Mouse (Mus musculus) B cell, adult 2 months (primary cell): ENCODE data around the gene Hmox2.

ENCODE experiments used
- DNase-seq, 2 experiments: peaks; one replicate each; pipeline ENCODE4 v3.0.0; 2022

Hmox2 gene

GRCm38 (mm10) chr16:4726528-4727128 is 467 bp downstream of the Hmox2 start:
- DNase-seq = no peak

DNA sequence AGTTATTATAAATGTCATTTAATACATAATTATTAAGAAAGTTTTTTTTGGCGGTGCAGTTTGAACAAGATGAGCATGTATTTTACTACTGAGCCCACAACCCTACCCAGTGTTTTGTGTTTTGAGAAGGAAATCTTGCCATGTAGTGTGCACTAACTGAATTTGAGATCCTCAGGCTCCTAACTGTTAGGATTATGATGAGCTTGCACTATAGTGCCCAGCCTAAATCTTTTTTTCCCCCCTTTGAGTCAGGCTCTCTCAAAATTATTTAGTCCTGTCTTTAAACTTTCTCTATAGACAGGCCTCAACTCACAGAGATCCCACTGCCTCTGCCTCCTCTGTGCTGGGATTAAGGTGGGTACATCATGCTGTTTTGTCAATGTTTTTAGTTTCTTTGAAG is 1.4 kb downstream of the Hmox2 start:
- DNase-seq = no peak

DNA sequence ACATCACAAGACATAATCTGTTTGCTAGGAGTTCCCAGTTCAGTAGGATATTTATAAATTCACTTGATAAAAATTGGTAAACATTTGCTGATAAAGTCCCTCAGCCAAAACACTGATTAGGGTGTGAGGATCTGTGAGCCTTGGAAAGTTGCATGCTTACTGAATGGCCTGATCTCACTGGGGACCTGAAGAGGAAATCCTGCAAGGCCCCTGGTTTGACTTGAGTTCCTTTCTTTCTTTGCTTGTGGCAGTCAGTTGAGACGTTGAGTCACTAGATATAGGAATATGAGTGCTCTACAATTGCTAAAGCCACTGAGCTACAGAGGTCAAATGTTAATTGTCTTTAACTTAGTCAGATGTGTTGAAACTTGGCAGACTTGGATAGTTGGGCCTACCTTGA is 1.8 kb downstream of the Hmox2 start:
- DNase-seq = no peak

DNA sequence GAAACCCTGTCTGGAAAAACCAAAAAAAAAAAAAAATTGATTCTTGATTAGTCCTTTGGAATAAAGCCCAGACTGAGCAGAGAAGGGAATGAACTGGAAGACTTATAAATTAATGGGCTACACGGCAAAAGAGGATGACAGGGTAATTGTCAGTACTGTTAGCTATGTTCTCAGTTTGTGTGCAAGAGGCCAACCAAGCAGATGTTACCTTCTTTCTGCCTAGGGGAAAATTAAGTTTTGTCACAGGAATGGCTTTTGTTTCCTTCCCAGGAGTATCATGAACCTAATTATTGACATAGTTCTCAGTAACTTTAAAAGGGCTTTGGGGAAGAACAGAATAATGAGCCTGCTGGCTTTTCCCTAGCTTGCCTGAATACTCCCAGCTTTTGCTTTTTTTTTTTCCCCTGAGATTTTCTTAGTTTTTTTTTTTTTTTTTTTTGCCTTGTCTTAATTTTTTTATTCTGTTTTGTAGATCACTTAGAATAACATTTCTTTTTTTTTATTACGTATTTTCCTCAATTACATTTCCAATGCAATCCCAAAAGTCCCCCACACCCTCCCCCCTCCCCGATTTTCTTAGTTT is 4.7 kb downstream of the Hmox2 start:
- DNase-seq = no peak

GRCm38 (mm10) chr16:4736262-4736661 is 10.1 kb downstream of the Hmox2 start:
- no peak for DNase-seq

DNA sequence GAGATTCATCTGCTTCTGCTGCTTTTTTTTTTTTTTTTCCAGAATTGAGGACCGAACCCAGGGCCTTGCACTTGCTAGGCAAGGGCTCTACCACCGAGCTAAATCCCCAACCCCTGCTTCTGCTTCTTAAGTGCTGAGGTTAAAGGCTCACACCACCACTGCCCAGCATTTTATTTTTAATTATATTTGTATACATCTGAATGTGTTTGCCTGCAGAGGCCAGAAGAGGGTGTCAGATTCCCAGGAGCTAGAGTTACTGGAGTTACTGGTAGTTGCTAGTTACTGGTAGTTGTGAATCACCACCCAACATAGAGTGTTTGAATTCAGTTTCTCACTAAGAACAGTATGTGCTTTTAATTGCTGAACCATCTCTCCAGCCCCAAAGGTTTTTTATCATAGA is 13.8 kb downstream of the Hmox2 start:
- DNase-seq = no peak

- DNase-seq = no peak
Measured at GRCm38 (mm10) chr16:4742186-4742585, 16.0 kb downstream of the Hmox2 start.

DNA sequence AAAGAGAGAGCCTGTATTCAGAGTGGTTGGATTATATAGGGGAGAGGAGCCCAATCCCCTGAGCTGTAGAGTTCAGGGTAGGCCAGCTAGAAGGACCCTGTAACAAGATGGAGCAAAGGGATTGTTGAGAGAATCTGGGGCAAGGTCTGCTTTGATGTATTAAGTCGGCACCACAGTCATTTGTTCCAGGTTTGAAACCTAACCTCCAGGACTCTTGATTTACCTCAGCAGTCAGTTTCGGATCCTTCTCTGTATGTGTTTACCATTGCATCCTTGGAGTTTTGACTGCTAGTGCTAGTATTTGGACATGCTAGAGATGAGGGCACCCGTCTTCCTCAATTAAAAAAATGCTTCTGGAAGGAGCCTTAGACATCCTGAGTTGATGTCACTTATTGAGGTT is 26.0 kb downstream of the Hmox2 start:
- no peak for DNase-seq

- DNase-seq = no peak
Measured at GRCm38 (mm10) chr16:4754045-4754444, 27.9 kb downstream of the Hmox2 start.

DNA sequence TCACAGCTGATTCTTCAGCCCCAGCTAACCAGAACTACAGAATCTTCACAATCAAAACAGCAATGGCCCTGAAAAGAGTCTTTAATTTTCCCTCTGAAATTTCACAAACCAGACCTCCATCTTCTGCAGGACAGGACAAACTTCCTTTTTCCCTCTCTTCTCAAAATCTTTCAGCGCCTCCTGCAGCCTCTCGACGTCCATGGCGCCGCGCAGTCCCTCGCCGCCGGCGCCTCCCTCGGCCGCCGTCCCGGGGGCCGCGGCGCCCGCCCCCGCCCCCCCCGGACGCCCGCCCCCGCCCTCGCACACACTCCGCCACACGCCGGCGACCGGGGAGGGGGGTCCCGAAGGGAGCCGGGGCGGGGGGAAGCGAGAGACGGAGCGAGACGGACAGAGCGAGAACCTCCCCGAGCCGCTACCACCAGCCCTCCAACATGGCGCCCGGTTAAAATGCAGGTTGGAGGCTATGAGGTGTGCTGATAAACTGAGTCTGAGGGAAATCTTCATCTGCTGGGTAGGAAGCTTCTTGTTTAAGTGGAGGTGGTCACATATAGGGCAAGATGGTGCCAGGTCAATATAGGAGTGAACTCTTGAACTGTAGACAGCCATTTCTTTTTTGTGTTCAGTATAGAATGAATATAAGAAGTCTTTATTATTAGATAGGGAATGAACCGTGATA is 30.6 kb downstream of the Hmox2 start:
- peak; percentile 28 to 39 for DNase-seq

- no peak for DNase-seq
Measured at GRCm38 (mm10) chr16:4762437-4762836, 36.3 kb downstream of the Hmox2 start.

- DNase-seq = peak; percentile 18 to 27
Measured at GRCm38 (mm10) chr16:4763276-4763675, 37.1 kb downstream of the Hmox2 start.

- DNase-seq = no peak
Measured at GRCm38 (mm10) chr16:4765852-4766251, 39.7 kb downstream of the Hmox2 start.

DNA sequence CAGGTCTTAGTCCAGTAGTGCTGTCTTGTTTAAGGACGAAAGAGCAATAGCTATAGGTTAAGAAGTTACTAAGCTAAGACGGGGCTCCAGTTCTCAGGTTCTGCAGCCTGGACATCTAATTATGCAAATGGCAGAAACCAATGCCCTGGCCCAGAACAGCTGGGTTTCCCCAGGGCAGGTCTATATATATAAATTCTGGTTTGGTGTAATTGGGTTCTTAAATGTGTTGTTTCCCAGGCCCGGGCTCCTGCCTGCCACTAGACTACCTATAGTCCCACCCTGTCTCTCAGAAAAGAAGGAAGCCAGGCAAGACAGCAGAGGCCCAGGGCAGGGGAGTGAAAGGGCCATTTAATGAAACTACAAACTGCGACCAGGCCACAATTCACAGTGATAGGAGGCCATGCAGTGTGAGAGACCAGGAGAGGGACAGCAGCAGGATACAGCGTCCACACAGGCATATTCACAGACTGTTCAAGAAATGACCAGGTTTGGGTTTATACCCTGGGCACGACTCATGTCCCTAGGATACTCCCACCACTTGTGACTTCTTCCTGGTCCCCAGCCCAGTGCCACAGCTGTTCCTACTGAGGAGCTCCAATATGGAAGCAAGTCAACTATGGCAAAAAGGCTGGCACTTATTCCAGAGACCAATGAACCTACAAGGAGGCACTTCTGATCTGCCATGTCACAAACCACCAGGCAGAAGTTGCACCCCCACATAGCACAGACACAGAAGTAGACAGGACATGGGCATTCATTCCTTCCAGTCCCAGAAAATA is 41.0 kb downstream of the Hmox2 start:
- no peak for DNase-seq

DNA sequence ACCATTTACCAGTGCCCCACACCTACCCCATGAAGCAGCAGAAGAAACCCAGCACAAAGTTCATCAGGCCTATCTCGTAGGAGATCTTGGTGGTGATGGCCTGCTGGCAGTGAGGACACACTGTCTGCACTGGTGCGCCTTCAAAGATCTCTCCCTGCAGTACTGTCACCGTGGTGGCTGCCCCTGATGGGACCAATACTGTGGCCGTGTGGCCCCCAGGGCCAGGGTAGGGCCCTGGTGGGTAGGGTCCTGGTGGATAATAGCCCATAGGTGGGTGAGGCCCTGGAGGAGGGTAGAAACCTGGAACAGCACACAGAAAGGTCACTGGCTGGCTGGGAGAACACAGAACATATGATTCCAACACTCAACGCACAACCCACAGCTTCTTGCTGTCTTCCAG is 42.6 kb downstream of the Hmox2 start:
- DNase-seq = no peak

DNA sequence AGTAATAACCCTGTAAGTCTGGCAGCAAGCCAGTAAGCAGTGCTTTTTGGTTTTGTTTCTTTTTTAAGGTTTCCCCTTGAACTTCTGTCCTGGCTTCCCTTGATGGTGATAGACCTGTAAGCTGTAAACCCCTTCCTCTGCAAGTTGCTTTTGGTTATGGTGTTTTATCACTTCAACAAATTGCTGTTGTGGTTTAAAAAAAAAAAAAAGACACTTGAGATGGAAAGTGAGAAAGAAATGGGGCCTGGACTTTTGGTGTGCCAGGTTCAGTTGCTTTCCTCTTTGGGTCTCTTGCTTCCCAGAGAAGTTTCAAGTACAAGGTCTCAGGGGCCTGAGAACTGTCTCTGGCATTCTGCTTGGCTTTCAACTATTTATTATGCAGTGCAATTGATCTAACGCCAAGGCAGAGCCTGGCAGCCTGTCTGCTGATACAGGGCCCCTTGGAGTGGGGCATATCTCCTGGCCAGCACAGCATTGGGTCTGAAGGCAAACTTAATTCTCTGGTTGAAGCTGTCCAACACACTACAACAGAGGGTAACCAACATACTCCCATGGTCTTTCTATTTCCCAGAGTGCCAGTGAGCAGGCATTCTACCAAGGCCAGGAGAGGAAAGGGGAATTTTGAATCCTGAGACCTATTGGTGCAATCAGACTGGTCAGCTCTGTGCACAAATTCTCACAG is 47.3 kb downstream of the Hmox2 start:
- DNase-seq = no peak

- DNase-seq = no peak
Measured at GRCm38 (mm10) chr16:4777171-4777904, 51.2 kb downstream of the Hmox2 start.

DNA sequence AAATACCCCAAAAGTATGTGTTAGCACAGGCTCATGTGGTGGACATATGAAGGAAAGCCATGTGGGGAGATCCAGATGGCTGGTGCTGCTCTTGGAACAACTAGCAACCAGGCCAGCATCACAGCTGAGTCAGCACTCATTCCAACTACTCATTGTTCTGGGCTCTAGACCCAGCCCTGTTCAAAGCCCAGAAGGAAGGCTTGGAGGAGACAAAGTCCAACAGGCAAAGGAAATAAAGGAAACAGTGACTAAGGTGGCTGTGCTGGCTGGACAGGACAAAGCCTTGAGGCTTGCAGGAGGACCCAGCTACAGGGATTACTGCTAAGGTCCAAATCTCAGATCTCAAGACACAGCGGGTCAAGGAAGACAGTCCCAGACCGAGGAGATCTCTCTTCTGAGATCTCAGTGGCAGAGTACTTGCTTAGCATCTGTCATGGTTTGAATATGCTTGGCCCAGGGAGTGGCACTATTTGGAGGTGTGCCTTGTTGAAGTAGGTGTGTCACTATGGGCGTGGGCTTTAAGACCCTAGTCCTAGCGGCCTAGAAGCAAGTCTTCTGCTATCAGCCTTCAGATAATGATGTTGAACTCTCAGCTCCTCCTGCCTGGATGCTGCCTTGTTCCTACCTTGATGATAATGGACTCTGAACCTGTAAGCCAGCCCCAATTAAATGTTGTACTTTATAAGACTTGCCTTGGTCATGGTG is 51.9 kb downstream of the Hmox2 start:
- DNase-seq = no peak

- DNase-seq = no peak
Measured at GRCm38 (mm10) chr16:4778940-4779339, 52.8 kb downstream of the Hmox2 start.

GRCm38 (mm10) chr16:4781524-4782196 is 55.5 kb downstream of the Hmox2 start:
- DNase-seq = no peak

GRCm38 (mm10) chr16:4782515-4782914 is 56.4 kb downstream of the Hmox2 start:
- no peak for DNase-seq
